Mouse (Mus musculus) forebrain, embryonic 14.5 days (tissue): ENCODE measurements around the gene Zfp938. TPM values are rescaled to one million over a fixed set of nuclear protein-coding genes. Genes with fewer than 3 reads are reported as not detected.

ENCODE experiments used
- ATAC-seq: fragments of 200-750 bp; cut with Nextera tagmentation; 2 replicates; pipeline ENCODE4 v1.8.0; 2017; ENCODE audit warnings: mild to moderate bottlenecking, moderate library complexity
- DNase-seq: peaks from one replicate; pipeline ENCODE4 v3.0.0-alpha.2; 2015; ENCODE audit warnings: low spot score
- H3K27ac ChIP-seq: fragments of 300-500 bp; sonication (generic); 2 replicates; pipeline ENCODE4 v1.5.1; 2014; ENCODE audit warnings: low read depth, mild to moderate bottlenecking, control low read depth, low read length, moderate library complexity
- H3K27me3 ChIP-seq: fragments of 300-500 bp; sonication (generic); replicated peaks from 2 replicates; pipeline ENCODE4 v1.6.1; 2014; ENCODE audit warnings: low read length, control low read depth, mixed read lengths; ENCODE audit not compliant: control insufficient read depth, insufficient read depth
- H3K36me3 ChIP-seq: fragments of 300-500 bp; sonication (generic); 2 replicates; pipeline ENCODE4 v1.6.1; 2014; ENCODE audit warnings: low read length, control low read depth; ENCODE audit not compliant: control insufficient read depth, insufficient read depth
- H3K4me1 ChIP-seq: fragments of 300-500 bp; sonication (generic); 2 replicates; pipeline ENCODE4 v1.6.1; 2014; ENCODE audit warnings: antibody characterized with exemption, low read length, control low read depth; ENCODE audit not compliant: control insufficient read depth, insufficient read depth
- H3K4me2 ChIP-seq: fragments of 300-500 bp; sonication (generic); 2 replicates; pipeline ENCODE4 v1.6.1; 2014; ENCODE audit warnings: mild to moderate bottlenecking, control low read depth, low read length
- H3K4me3 ChIP-seq: fragments of 300-500 bp; sonication (generic); 2 replicates; pipeline ENCODE4 v1.5.1; 2014; ENCODE audit warnings: low read depth, low read length, control low read depth
- H3K9ac ChIP-seq: fragments of 300-500 bp; sonication (generic); 2 replicates; pipeline ENCODE4 v1.6.1; 2014; ENCODE audit warnings: mild to moderate bottlenecking, low read length, control low read depth, moderate library complexity
- H3K9me3 ChIP-seq: fragments of 300-500 bp; sonication (generic); replicated peaks from 2 replicates; pipeline ENCODE4 v1.6.1; 2016; ENCODE audit warnings: low read length, control low read depth, mixed read lengths; ENCODE audit not compliant: control insufficient read depth
- WGBS: fragments of 180-500 bp; shearing (Covaris S2); extraction: QIAGEN DNeasy Blood & Tissue Kit; methylation state at CpG from one replicate; pipeline ENCODE4 v1.1.7; 2014; 5-methylcytosine and 5-hydroxymethylcytosine counted together
- polyA plus RNA-seq: library from polyadenylated mRNA; unstranded; fragments of >200 nt; fragmentation: Nextera tagmentation; extraction: Ambion mirVana; gene quantifications from 2 replicates; pipeline ENCODE4 v1.2.1, GENCODE M21; 2014

Gene Zfp938
- polyA plus RNA-seq: 20.0 and 23.8 TPM in 2 replicates

GRCm38 (mm10) chr10:82240742-82241400, at the start of gene Zfp938:
Zfp938 (minus strand) TSS chr10:82241280.
- 3% methylated on average over 27 of the region's 27 CpGs for WGBS
- peak; percentile 100 for ATAC-seq
- DNase-seq: peak; percentile 96
- Histone ChIP-seq H3K9ac (peak within 1 kb of the TSS; percentile 86), H3K27me3 (no peaks in the 10 kb centered on the region), H3K4me3 (peak within 1 kb of the TSS; percentile 76), H3K27ac (peak within 1 kb of the TSS; percentile 88), H3K4me2 (peak within 1 kb of the TSS; percentile 60), H3K4me1 (no peaks in the 10 kb centered on the region), H3K9me3 (peaks cover 9% of the 10 kb centered on the region), H3K36me3 (no peaks in the 10 kb centered on the region)

GRCm38 (mm10) chr10:82257331-82257730, 16.3 kb upstream of the Zfp938 start:
- ATAC-seq: no peak
- H3K4me2 ChIP-seq: no peak overlapping the region
- H3K36me3 ChIP-seq: no peaks in the 10 kb centered on the region
- no peaks in the 10 kb centered on the region for H3K27me3 ChIP-seq
- no peak overlapping the region for H3K27ac ChIP-seq
- peaks cover 3% of the 10 kb centered on the region; the same call in 1 of the 2 replicates for H3K9me3 ChIP-seq
- H3K4me1 ChIP-seq: no peaks in the 10 kb centered on the region
- DNase-seq: no peak
- no peak overlapping the region for H3K4me3 ChIP-seq
- 85% methylated on average over 2 of the region's 2 CpGs for WGBS
- no peak overlapping the region for H3K9ac ChIP-seq

GRCm38 (mm10) chr10:82245021-82245420, 3.9 kb upstream of the Zfp938 start:
- H3K27me3 ChIP-seq: no peaks in the 10 kb centered on the region
- DNase-seq: peak; percentile 54
- no peak overlapping the region for H3K9ac ChIP-seq
- no peak overlapping the region for H3K4me2 ChIP-seq
- no peaks in the 10 kb centered on the region for H3K36me3 ChIP-seq
- H3K27ac ChIP-seq: no peak overlapping the region
- H3K4me3 ChIP-seq: no peak overlapping the region
- H3K4me1 ChIP-seq: no peaks in the 10 kb centered on the region
- no peak for ATAC-seq
- H3K9me3 ChIP-seq: no peaks in the 10 kb centered on the region

- no peak for ATAC-seq
- H3K9me3 ChIP-seq: peaks cover 8% of the 10 kb centered on the region
Observed at GRCm38 (mm10) chr10:82241401-82241788, 315 bp upstream of the Zfp938 start.

GRCm38 (mm10) chr10:82178257-82179064, 62.6 kb downstream of the Zfp938 start:
- H3K4me3 ChIP-seq: peak overlapping the region; percentile 59
- peak; percentile 100 for ATAC-seq
- 0 out of 2 replicates have a peak, but pooled peaks cover 3% of the 10 kb centered on the region for H3K9me3 ChIP-seq
- H3K9ac ChIP-seq: peak overlapping the region; percentile 75
- H3K27me3 ChIP-seq: no peaks in the 10 kb centered on the region
- peak overlapping the region; percentile 70 for H3K4me2 ChIP-seq
- no peaks in the 10 kb centered on the region for H3K36me3 ChIP-seq
- H3K4me1 ChIP-seq: peaks cover 6% of the 10 kb centered on the region
- H3K27ac ChIP-seq: peak overlapping the region; percentile 96
- 6% methylated on average over 47 of the region's 47 CpGs for WGBS
- peak; percentile 98 for DNase-seq

More at GRCm38 (mm10) chr10:82241401-82241788, 315 bp upstream of the Zfp938 start:
- Histone ChIP-seq H3K4me1 (no peaks in the 10 kb centered on the region), H3K4me3 (peak overlapping the region; percentile 76), H3K36me3 (no peaks in the 10 kb centered on the region), H3K9ac (peak overlapping the region; percentile 86), H3K27me3 (no peaks in the 10 kb centered on the region), H3K4me2 (peak overlapping the region; percentile 60), H3K27ac (peak overlapping the region; percentile 88; the same call in 1 of the 2 replicates)
- WGBS: 64% methylated on average over 5 of the region's 5 CpGs
- no peak for DNase-seq

Other genes starting within 250 kb of the Zfp938 start
- gene Zfp873, start 193.2 kb downstream of the Zfp938 start, polyA plus RNA-seq: 14.5 and 16.2 TPM in 2 replicates
- gene BC024063, start 157.9 kb downstream of the Zfp938 start, polyA plus RNA-seq: 10.3 and 10.7 TPM in 2 replicates
- gene AU041133, start 113.3 kb downstream of the Zfp938 start, polyA plus RNA-seq: 8.6 and 9.9 TPM in 2 replicates
- gene 4932415D10Rik, start 75.3 kb upstream of the Zfp938 start, polyA plus RNA-seq: not detected in 2 replicates
- 7.9 and 8.0 TPM in 2 replicates for gene Gm4924, start 113.0 kb upstream of the Zfp938 start, polyA plus RNA-seq